22 mouse cellular contexts compared by ENCODE assay signal in genomic region chr2:69773331-69773730, GRCm38 (mm10). TPM values are rescaled to one million over a fixed set of nuclear protein-coding genes. Genes with fewer than 3 reads are reported as not detected.
DNase-seq lines count a peak whose midpoint lies in the region; ATAC-seq lines count a peak whose summit lies in the region.
"Had no signal": no experiment of that assay in that cellular context is flagged by ENCODE, and none has a peak within 500 bp of the region (broad histone marks: within the 10 kb centered on the region; RNA-seq: fewer than 3 reads in every experiment).

No protein-coding gene starts in this region.

- DNase-seq in layer of hippocampus, adult 9-11 months, result peak; percentile 29
- no peak for DNase-seq in layer of hippocampus, adult 11-12 months (ENCODE audit: low spot score)
- DNase-seq in frontal cortex, postnatal 10 days (ENCODE audit: low spot score in 2 of 2), result peak; percentile 21 to 49
- peak; percentile 26 to 60 for DNase-seq in frontal cortex, postnatal 36 days (ENCODE audit: low spot score in 2 of 2)
- DNase-seq in right cerebral cortex, postnatal 25 days, result peak; percentile 48
- no peak for DNase-seq in embryo, embryonic 10.5 days (ENCODE audit: low spot score)
- DNase-seq in ovary, postnatal 36 days (ENCODE audit: low spot score), result no peak
- DNase-seq: adrenal gland, postnatal 25 days; B cell, adult 2 months; cerebellum, adult 18-20 months; cerebellum, postnatal 10 days; gastrocnemius, postnatal 36 days; heart, postnatal 10 days; kidney, adult 9 months; kidney, postnatal 14 days; lung, embryonic 14.5 days; lung, postnatal 14 days had no signal

- no peak for ATAC-seq in granulocyte monocyte progenitor cell, adult 5-6 weeks (replicated peaks; ENCODE audit: poor library complexity, severe bottlenecking)
- ATAC-seq: forebrain, embryonic 13.5 days; intestine, postnatal 0 days; midbrain, embryonic 16.5 days had no signal

RNA-seq across cellular contexts. Expression of gene Ccdc173, which starts 16.0 kb away (rescaled TPM):
- 1.8 and 2.5 TPM in 2 replicates for total RNA-seq in granulocyte monocyte progenitor cell, adult 5-6 weeks (2014; fragmentation: Nextera tagmentation)
- total RNA-seq in granulocyte monocyte progenitor cell, adult 5-6 weeks (2017), result 2.1 and 3.0 TPM in 2 replicates

RNA-seq across cellular contexts. Expression of gene Phospho2, which starts 16.1 kb away (rescaled TPM):
- total RNA-seq in granulocyte monocyte progenitor cell, adult 5-6 weeks (2014; fragmentation: Nextera tagmentation), result 18.5 and 27.8 TPM in 2 replicates
- 17.8 and 24.1 TPM in 2 replicates for total RNA-seq in granulocyte monocyte progenitor cell, adult 5-6 weeks (2017)

RNA-seq across cellular contexts. Expression of gene Klhl23, which starts 48.4 kb away (rescaled TPM):
- total RNA-seq in granulocyte monocyte progenitor cell, adult 5-6 weeks (2014; fragmentation: Nextera tagmentation), result 10.8 and 14.6 TPM in 2 replicates
- 31.5 and 33.6 TPM in 2 replicates for total RNA-seq in granulocyte monocyte progenitor cell, adult 5-6 weeks (2017)
- total RNA-seq: neutrophil, adult 5-6 weeks had no signal

RNA-seq across cellular contexts. Expression of gene Ppig, which starts 51.0 kb away (rescaled TPM):
- 89.5 and 93.1 TPM in 2 replicates for total RNA-seq in granulocyte monocyte progenitor cell, adult 5-6 weeks (2014; fragmentation: Nextera tagmentation)
- total RNA-seq in granulocyte monocyte progenitor cell, adult 5-6 weeks (2017), result 97.5 and 111 TPM in 2 replicates

Comparison
In these comparisons a context has a peak if more than half of its experiments do, and no peak if none do; other contexts are left out.
1. DNase-seq: peak in layer of hippocampus, adult 9-11 months (single experiment), frontal cortex, postnatal 10 days (2 of 2), frontal cortex, postnatal 36 days (2 of 2) and right cerebral cortex, postnatal 25 days (single experiment); none in layer of hippocampus, adult 11-12 months (single experiment), embryo, embryonic 10.5 days (single experiment) and ovary, postnatal 36 days (single experiment).